Mouse (Mus musculus) forebrain, embryonic 15.5 days (tissue): ENCODE measurements at regions not wholly inside any gene's neighbourhood (a gene's known extent, or its start where the extent isn't known, plus 50 kb on each side); places are given as distances from the start of the nearest gene placed in this dataset.

Experiments used
- ATAC-seq: fragments of 200-750 bp; cut with Nextera tagmentation; replicated peaks from 2 replicates; pipeline ENCODE4 v1.8.0; 2017; ENCODE audit warnings: mild to moderate bottlenecking, moderate TSS enrichment, moderate library complexity
- H3K27ac ChIP-seq: fragments of 300-500 bp; sonication (generic); replicated peaks from 2 replicates; pipeline ENCODE4 v1.5.1; 2015; ENCODE audit warnings: mild to moderate bottlenecking, inconsistent platforms
- H3K27me3 ChIP-seq: fragments of 300-500 bp; sonication (generic); 2 replicates; pipeline ENCODE4 v1.6.1; 2015; ENCODE audit warnings: inconsistent platforms
- H3K36me3 ChIP-seq: fragments of 300-500 bp; sonication (generic); 2 replicates; pipeline ENCODE4 v1.6.1; 2015; ENCODE audit warnings: mild to moderate bottlenecking, inconsistent platforms
- H3K4me1 ChIP-seq: fragments of 300-500 bp; sonication (generic); 2 replicates; pipeline ENCODE4 v1.6.1; 2015; ENCODE audit warnings: inconsistent platforms
- H3K4me2 ChIP-seq: fragments of 300-500 bp; sonication (generic); replicated peaks from 2 replicates; pipeline ENCODE4 v1.6.1; 2015; ENCODE audit warnings: mild to moderate bottlenecking, inconsistent platforms
- H3K4me3 ChIP-seq: fragments of 300-500 bp; sonication (generic); 2 replicates; pipeline ENCODE4 v1.5.1; 2015; ENCODE audit warnings: mild to moderate bottlenecking, inconsistent platforms
- H3K9ac ChIP-seq: fragments of 300-500 bp; sonication (generic); replicated peaks from 2 replicates; pipeline ENCODE4 v1.6.1; 2015; ENCODE audit warnings: mild to moderate bottlenecking, inconsistent platforms
- H3K9me3 ChIP-seq: fragments of 300-500 bp; sonication (generic); 2 replicates; pipeline ENCODE4 v1.6.1; 2016; ENCODE audit warnings: inconsistent platforms
- WGBS: fragments of 180-500 bp; shearing (Covaris S2); methylation state at CpG from one replicate; pipeline ENCODE4 v1.1.7; 2015; ENCODE audit warnings: mixed read lengths; 5-methylcytosine and 5-hydroxymethylcytosine counted together

- Histone ChIP-seq H3K27me3 (no peaks in the 10 kb centered on the region), H3K9me3 (no peaks in the 10 kb centered on the region), H3K9ac (no peak overlapping the region), H3K36me3 (no peaks in the 10 kb centered on the region), H3K4me1 (no peaks in the 10 kb centered on the region), H3K4me3 (no peak overlapping the region), H3K27ac (no peak overlapping the region), H3K4me2 (no peak overlapping the region)
- no peak for ATAC-seq
Measured at GRCm38 (mm10) chr6:14298167-14298566, 426.8 kb upstream of the 2610001J05Rik start.

GRCm38 (mm10) chr6:14297428-14297827 lies 426.1 kb upstream of the 2610001J05Rik start:
- no peak overlapping the region for H3K4me3 ChIP-seq
- no peak for ATAC-seq
- no peaks in the 10 kb centered on the region for H3K36me3 ChIP-seq
- no peaks in the 10 kb centered on the region for H3K9me3 ChIP-seq
- no peaks in the 10 kb centered on the region for H3K4me1 ChIP-seq
- no peak overlapping the region for H3K27ac ChIP-seq
- H3K27me3 ChIP-seq: no peaks in the 10 kb centered on the region
- H3K9ac ChIP-seq: no peak overlapping the region
- no peak overlapping the region for H3K4me2 ChIP-seq

- 11% methylated on average over 1 of the region's 1 CpGs for WGBS
- no peak overlapping the region for H3K4me3 ChIP-seq
- no peak for ATAC-seq
- no peak overlapping the region for H3K27ac ChIP-seq
- H3K4me1 ChIP-seq: no peaks in the 10 kb centered on the region
- no peak overlapping the region for H3K4me2 ChIP-seq
- no peaks in the 10 kb centered on the region for H3K27me3 ChIP-seq
- H3K9ac ChIP-seq: no peak overlapping the region
- H3K9me3 ChIP-seq: no peaks in the 10 kb centered on the region
- H3K36me3 ChIP-seq: no peaks in the 10 kb centered on the region
Measured at GRCm38 (mm10) chr6:14290843-14291242, 419.5 kb upstream of the 2610001J05Rik start.

- H3K4me3 ChIP-seq: no peak overlapping the region
- 97% methylated on average over 2 of the region's 2 CpGs for WGBS
- no peak overlapping the region for H3K4me2 ChIP-seq
- H3K27me3 ChIP-seq: no peaks in the 10 kb centered on the region
- H3K9me3 ChIP-seq: no peaks in the 10 kb centered on the region
- no peak overlapping the region for H3K9ac ChIP-seq
- H3K4me1 ChIP-seq: no peaks in the 10 kb centered on the region
- no peaks in the 10 kb centered on the region for H3K36me3 ChIP-seq
- no peak for ATAC-seq
- H3K27ac ChIP-seq: no peak overlapping the region
Measured at GRCm38 (mm10) chr6:14281476-14281875, 410.2 kb upstream of the 2610001J05Rik start.

- ATAC-seq: no peak
- 60% methylated on average over 1 of the region's 1 CpGs for WGBS
- H3K4me1 ChIP-seq: no peaks in the 10 kb centered on the region
Measured at GRCm38 (mm10) chr6:14261941-14262340, 390.6 kb upstream of the 2610001J05Rik start.

GRCm38 (mm10) chr6:14240331-14240730 lies 369.0 kb upstream of the 2610001J05Rik start:
- no peaks in the 10 kb centered on the region for H3K9me3 ChIP-seq
- H3K4me2 ChIP-seq: no peak overlapping the region
- no peak overlapping the region for H3K4me3 ChIP-seq
- H3K9ac ChIP-seq: no peak overlapping the region
- no peaks in the 10 kb centered on the region for H3K36me3 ChIP-seq
- H3K27me3 ChIP-seq: no peaks in the 10 kb centered on the region
- no peak for ATAC-seq
- H3K27ac ChIP-seq: no peak overlapping the region
- H3K4me1 ChIP-seq: no peaks in the 10 kb centered on the region

More at GRCm38 (mm10) chr6:14261941-14262340, 390.6 kb upstream of the 2610001J05Rik start:
- Histone ChIP-seq H3K9me3 (no peaks in the 10 kb centered on the region), H3K36me3 (no peaks in the 10 kb centered on the region), H3K27me3 (no peaks in the 10 kb centered on the region), H3K27ac (no peak overlapping the region), H3K9ac (no peak overlapping the region), H3K4me3 (no peak overlapping the region), H3K4me2 (no peak overlapping the region)

GRCm38 (mm10) chr6:14239151-14239550 lies 367.8 kb upstream of the 2610001J05Rik start:
- H3K4me2 ChIP-seq: no peak overlapping the region
- no peak for ATAC-seq
- H3K4me1 ChIP-seq: no peaks in the 10 kb centered on the region
- WGBS: 66% methylated on average over 2 of the region's 2 CpGs
- H3K9me3 ChIP-seq: no peaks in the 10 kb centered on the region
- H3K36me3 ChIP-seq: no peaks in the 10 kb centered on the region
- H3K9ac ChIP-seq: no peak overlapping the region
- H3K4me3 ChIP-seq: no peak overlapping the region
- no peak overlapping the region for H3K27ac ChIP-seq
- no peaks in the 10 kb centered on the region for H3K27me3 ChIP-seq

GRCm38 (mm10) chr6:14230823-14231222 lies 359.5 kb upstream of the 2610001J05Rik start:
- H3K36me3 ChIP-seq: no peaks in the 10 kb centered on the region
- H3K9ac ChIP-seq: no peak overlapping the region
- no peak overlapping the region for H3K4me2 ChIP-seq
- WGBS: 98% methylated on average over 2 of the region's 2 CpGs
- no peaks in the 10 kb centered on the region for H3K4me1 ChIP-seq
- no peaks in the 10 kb centered on the region for H3K9me3 ChIP-seq
- no peaks in the 10 kb centered on the region for H3K27me3 ChIP-seq
- no peak for ATAC-seq
- no peak overlapping the region for H3K27ac ChIP-seq
- no peak overlapping the region for H3K4me3 ChIP-seq

GRCm38 (mm10) chr6:14207509-14207908 lies 336.2 kb upstream of the 2610001J05Rik start:
- Histone ChIP-seq H3K27ac (no peak overlapping the region), H3K4me2 (no peak overlapping the region), H3K4me1 (no peaks in the 10 kb centered on the region), H3K9ac (no peak overlapping the region), H3K9me3 (no peaks in the 10 kb centered on the region), H3K36me3 (no peaks in the 10 kb centered on the region), H3K4me3 (no peak overlapping the region), H3K27me3 (no peaks in the 10 kb centered on the region)
- WGBS: 22% methylated on average over 2 of the region's 2 CpGs
- peak; percentile 66; the same call in 1 of the 2 replicates for ATAC-seq

- WGBS: 70% methylated on average over 3 of the region's 3 CpGs
- no peaks in the 10 kb centered on the region for H3K27me3 ChIP-seq
- H3K4me1 ChIP-seq: no peaks in the 10 kb centered on the region
- no peaks in the 10 kb centered on the region for H3K9me3 ChIP-seq
- no peak overlapping the region for H3K4me3 ChIP-seq
- ATAC-seq: no peak
- no peak overlapping the region for H3K4me2 ChIP-seq
- H3K36me3 ChIP-seq: no peaks in the 10 kb centered on the region
- H3K27ac ChIP-seq: no peak overlapping the region
- H3K9ac ChIP-seq: no peak overlapping the region
Measured at GRCm38 (mm10) chr6:14197107-14197506, 325.8 kb upstream of the 2610001J05Rik start.

GRCm38 (mm10) chr6:14195351-14195750 lies 324.0 kb upstream of the 2610001J05Rik start:
- H3K27me3 ChIP-seq: no peaks in the 10 kb centered on the region
- no peaks in the 10 kb centered on the region for H3K9me3 ChIP-seq
- no peaks in the 10 kb centered on the region for H3K36me3 ChIP-seq
- no peak overlapping the region for H3K9ac ChIP-seq
- no peaks in the 10 kb centered on the region for H3K4me1 ChIP-seq
- no peak for ATAC-seq
- no peak overlapping the region for H3K27ac ChIP-seq
- no peak overlapping the region for H3K4me2 ChIP-seq
- WGBS: 88% methylated on average over 5 of the region's 5 CpGs
- H3K4me3 ChIP-seq: no peak overlapping the region

- no peaks in the 10 kb centered on the region for H3K9me3 ChIP-seq
- H3K4me3 ChIP-seq: no peak overlapping the region
- 60% methylated on average over 4 of the region's 4 CpGs for WGBS
- no peak overlapping the region for H3K9ac ChIP-seq
- no peaks in the 10 kb centered on the region for H3K27me3 ChIP-seq
- ATAC-seq: peak; percentile 94
- no peaks in the 10 kb centered on the region for H3K36me3 ChIP-seq
- peak overlapping the region; percentile 79 for H3K27ac ChIP-seq
- H3K4me1 ChIP-seq: 0 out of 2 replicates have a peak, but pooled peaks cover under 1% of the 10 kb centered on the region
- H3K4me2 ChIP-seq: no peak overlapping the region
Measured at GRCm38 (mm10) chr6:14191387-14192023, 320.2 kb upstream of the 2610001J05Rik start.

- Histone ChIP-seq H3K4me3 (no peak overlapping the region), H3K9me3 (no peaks in the 10 kb centered on the region), H3K4me1 (0 out of 2 replicates have a peak, but pooled peaks cover 2% of the 10 kb centered on the region), H3K9ac (no peak overlapping the region), H3K4me2 (no peak overlapping the region), H3K27me3 (no peaks in the 10 kb centered on the region), H3K27ac (peak overlapping the region; percentile 34), H3K36me3 (no peaks in the 10 kb centered on the region)
- ATAC-seq: peak; percentile 96
- WGBS: 46% methylated on average over 2 of the region's 2 CpGs
Measured at GRCm38 (mm10) chr6:14185921-14186420, 314.7 kb upstream of the 2610001J05Rik start.
